Mouse (Mus musculus) spleen, adult 18-20 months (tissue): Measurements from ENCODE around the gene Syap1.

Experiments used
- DNase-seq, 2 experiments: peaks; one replicate each; pipeline ENCODE4 v3.0.0; 2022; ENCODE audit warnings: mixed read lengths in 2 of 2

Syap1 gene

DNA sequence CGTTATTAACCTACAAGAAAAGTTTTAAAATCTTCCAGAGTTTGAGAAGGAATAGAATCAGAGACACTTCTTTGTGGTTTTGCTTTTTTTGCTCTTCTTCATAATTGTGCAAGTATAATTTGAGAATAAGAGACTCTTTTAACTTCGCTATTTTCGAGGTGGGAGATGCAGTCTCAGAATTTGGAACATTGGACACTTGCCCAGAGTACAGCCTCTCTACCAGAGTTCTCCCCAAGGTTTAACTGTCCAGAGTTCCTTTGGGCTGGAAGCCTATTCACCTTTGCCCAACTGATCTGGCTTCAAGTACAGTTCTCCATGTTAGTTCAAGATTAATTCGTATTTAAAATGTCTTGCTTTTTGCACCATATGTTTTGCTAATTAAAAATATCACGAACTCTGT, 58.5 kb downstream of the Syap1 start:
- no peak for DNase-seq

DNA sequence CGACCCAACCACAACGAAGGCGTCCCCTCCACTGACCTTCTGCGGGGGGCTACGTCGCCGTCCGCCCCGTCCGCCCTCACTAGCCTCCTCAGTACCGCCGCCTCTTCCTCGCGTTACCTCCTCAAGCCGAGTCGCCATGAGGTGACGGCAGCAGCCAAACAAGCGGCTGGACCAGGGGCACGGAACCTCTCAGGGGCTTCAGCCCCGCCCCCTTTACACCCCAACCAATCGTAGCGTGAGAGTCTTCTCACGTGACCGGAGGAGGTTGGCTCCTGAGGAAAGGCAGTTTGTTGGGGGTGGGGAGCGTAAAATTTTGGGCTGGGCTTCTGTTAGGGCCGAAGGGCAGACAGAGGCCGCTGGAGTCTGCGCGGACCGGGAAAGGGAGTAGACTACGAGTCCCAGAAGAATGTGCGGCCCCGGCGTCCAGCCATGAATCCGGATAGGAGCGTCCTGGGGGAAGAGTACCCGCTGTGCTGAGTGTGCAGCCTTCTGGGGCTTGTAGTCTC, 59.0 kb downstream of the Syap1 start, which contains the start of gene Txlng:
TSS of gene Txlng (minus strand) at position 252 of the 506 bp plus-strand sequence.
- peak; percentile 82 to 91 for DNase-seq

DNA sequence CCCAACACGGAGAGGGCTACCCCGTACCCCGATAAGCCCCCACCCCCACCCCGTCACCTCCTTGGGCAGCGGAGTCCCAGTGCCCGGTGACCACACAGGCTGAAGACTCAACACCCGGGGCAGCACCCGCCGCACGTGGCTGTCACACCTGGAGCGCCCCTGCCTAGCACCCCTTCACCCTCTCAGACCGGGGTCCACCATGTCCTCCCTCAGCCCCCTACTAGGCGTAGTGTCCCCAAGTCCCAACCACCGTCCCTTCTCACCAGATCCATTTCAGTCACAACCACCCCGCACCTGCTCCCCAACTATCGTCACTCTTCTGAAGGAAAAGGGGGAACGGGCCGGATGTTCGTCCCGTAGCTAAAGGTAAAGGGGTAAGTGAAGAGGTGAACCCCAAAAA, 59.5 kb downstream of the Syap1 start:
- DNase-seq, result peak in 1 of 2 experiments; percentile 19

- DNase-seq, result no peak
Observed at GRCm38 (mm10) chrX:162828016-162828415, 60.2 kb downstream of the Syap1 start.
